Mouse (Mus musculus) spleen, postnatal 4 days (tissue): ENCODE measurements around the gene Gm17304.

Experiments
- DNase-seq, 2 experiments: peaks; one replicate each; pipeline ENCODE4 v3.0.0; 2022; ENCODE audit warnings: low spot score in 2 of 2

Gene Gm17304

DNA sequence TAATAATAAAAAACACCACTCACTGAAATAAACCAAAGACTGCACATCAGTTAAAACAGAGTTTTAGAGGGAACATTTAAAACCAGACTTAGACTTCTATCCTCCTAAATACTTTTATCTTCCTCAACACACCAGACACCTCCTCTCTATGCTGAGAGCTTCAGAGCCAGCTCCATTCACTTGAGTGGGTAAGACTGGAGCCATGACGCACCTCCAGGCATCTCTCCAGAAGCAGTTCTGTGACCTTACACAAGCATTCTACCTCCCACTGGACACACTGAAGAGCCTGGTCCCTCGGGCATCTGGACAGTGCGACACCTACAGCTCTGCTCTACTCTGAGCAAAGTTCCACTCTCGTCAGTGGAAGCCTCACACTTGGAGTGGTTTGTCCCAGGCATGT lies 14.4 kb downstream of the Gm17304 start:
- DNase-seq, result no peak

DNA sequence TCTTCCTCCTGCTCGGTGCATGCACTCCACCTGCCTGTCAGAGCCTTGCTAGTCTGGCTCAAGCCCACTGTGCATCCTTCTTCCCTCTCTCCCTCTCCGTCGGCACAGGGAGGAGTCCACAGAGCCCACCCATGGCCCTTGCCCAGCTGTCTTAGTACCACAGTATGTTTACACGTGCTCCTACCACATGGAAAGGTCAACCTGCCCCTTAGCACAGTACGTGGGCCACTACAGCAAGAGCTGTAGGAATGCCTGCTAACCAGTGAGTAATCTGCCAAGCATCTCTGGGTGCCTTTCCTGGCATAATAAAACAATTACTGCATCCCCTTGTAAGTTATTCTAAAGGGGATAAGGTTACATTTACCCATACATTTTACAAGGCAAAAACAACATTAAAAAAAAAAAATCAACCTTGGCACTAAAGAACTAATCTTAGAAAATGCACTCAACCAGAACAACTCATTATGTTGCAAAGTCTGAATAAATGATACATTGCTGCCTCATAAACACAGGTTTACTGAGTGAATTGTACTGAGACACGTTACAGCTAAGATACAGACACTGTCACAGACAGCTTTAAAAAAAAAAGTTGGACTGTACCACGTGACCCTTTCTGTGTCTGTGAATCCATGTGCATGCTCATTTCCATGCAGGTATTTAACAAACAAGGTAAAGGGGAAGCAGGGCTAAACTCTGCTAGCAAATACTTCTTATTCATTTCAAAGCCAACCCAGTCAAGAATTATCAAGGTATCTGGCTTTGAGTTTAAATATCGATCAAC lies 19.7 kb downstream of the Gm17304 start:
- DNase-seq, result no peak

DNA sequence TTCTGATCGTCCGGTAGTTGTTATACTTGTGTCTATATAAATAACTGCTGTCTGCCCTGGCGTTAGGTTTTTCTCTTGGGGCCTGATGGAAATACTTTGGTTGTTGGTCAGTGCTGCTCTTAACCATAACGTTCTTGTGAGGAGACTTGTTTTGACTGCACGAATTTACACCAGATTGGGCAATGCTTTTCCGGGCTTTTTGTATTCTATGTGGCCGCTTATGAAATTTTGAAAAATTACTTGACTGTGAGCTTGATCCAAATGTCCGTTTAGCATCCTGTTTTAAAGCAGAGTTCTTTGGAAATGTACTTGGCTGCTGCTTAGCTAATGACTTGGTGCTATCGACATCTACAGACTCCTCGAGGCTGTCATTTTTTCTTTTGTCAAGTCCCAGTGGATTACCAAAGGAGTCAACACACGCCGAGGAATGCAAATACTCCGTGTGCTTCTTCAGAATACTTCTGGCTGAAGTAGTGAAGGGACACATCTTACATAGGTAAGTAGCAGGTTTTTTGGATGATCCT lies 27.6 kb downstream of the Gm17304 start:
- no peak for DNase-seq

DNA sequence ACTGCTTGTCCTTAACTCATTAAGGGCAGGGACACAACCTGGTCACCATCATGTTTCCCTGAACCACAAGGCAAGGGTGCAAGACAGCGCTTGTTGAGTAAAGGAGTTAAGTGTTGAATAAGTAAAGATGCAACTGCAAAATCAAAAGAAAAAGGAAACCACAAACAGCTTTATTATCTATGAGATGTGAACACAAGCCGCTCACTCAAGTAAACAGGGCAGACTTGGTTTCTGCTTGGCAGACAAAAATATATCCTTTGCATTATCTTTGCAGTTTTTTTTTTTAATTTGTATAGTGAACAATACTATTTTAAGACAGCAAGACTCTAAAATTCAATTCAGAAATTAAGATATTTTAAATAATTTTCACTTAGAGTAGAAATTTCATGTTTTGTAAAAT lies 30.7 kb downstream of the Gm17304 start:
- no peak for DNase-seq

DNA sequence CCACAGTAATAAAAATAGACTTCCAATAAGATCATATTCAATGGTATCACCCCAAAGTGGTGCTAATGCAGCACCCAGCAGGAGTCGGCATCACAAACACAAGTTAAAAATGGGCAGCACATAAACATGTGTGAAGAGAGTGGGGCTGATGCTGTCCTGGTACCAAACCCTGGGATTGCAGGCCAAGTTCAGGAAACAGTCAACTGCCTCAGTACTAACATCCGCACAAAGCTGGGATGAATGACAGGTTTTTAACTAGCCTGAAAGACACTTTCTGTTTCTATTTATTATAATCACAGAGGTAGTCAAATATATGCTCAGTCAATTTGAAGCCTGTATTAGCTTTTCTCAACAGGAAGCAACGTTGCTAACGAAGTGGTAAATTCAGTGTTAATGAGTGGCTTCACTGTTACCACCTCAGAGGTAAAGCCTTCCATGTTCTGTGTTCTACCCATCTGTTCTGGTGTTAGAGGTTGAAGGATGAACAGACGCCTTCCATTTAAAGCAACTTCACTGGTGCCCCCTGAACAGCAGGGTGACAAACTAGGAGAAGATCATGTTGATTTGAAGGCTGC lies 31.4 kb downstream of the Gm17304 start:
- DNase-seq, result no peak

DNA sequence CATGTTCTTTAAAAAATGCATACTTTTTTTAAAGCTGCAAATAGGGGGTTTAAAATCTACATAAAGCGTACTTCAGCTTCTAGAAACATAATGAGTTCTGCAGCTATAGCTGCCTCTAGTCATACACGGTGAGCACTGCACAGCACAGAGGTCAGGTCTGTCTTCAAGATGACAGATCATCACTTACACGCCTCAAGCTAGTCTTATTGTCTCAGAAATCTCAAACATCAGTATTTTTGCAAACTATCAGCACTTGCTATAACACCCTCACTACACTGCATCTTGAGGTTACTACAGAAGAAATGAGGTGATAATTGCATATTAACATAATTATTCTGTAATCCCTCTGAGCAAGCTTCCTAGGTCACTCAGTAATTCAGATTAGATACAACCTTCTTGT lies 33.0 kb downstream of the Gm17304 start:
- no peak for DNase-seq

DNA sequence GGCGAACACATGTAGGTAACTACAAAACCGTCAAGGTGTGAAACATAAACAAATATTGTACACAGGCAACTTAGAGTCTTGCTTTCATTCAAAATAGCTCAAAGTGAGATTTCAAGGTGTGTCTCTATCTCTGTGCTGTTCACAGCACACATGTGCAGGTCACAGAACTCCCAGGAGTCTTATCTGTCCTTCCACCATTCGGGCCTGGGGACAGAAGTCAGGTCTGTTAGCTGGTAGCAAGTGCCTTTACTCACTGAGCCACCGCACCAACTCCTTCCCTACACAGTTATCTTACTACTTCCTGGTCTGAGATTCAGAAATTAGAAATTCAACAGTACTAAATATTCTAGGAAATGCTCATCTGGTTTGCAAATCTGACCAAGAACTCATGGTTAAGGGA lies 34.5 kb downstream of the Gm17304 start:
- no peak for DNase-seq

DNA sequence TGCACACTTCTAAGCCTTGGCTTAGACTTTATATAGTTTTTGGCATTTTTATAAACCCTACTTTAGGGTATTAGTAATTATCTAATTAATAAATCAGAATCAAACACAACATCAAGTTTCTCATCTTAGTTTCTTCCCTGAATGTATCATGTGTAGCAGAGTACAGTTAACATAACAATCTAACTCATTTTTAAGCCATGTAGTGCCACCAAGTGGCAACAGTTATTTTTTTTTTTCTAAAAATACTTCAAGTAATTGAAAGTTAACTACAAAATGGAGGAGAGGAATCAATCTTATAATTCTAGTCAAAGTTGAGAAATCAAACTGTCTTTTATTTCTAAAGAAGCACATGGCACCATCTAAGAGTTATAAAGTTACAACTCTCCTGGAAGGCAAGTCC lies 40.5 kb downstream of the Gm17304 start:
- DNase-seq, result no peak

DNA sequence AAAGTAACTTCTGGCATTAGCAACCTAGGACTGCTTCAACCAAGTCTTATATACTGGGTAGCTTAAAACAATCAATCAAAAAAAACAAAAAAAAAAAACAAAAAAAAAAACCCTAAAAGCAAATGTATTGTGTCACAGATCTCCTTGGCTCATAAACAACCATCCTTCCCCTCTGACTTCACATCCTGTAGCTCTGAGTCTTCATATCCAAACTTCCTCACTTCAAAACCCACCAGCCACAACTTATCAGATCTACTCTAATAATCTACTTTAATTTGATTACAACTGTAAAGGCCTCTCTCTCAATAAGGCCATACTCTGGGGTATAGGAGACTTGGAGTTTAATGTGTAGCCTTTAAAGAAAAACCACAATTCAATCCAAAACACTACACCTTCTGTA lies 41.1 kb downstream of the Gm17304 start:
- no peak for DNase-seq

DNA sequence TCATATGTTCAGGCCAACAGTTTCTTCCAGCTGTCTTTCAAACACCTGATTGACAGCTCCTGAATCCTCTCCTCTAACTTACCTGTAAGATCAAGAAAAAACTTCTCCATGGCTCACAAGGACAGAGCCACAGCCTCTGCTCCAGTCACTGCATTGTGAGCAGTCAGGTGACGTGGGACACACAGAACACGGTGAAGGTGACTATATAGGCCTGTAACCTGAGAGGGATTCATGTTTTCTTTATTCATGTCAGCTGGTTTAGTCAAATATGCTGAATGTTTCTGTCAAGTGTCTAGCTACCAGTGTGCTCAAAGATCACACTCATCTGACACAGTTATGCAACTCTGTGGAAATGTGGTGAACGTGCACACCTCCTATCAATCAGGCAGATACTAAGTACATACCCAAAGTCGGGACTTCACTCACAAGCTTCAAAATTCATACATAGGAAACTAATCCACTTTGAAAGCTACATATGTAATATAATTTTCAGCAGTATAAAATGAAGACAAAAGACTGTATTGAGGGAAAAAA lies 43.4 kb downstream of the Gm17304 start:
- no peak for DNase-seq

DNA sequence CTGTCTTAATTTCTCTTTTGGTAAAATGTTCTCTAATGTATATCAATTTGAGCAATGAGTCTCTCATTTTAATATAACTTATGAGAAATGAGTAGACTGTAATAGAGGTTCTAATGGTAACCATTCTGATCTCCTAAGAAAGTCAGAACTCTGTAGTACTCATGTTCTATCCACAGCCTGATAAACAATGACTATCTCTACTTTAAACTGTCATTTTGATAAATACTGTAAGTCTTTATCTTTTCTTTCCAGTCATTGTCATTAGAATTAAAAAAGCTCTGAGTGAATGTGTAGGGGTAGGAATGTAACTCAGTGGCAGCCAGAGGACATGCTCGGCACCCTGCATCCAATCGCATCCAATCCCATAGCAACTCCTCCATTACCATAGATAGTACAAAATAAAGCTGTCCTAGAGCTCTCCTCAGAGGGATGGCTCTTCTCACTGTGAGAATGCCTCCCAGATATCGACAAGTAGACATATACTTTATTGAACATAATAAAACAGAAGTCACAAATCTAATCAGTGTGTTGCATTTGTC lies 44.0 kb downstream of the Gm17304 start:
- DNase-seq, result no peak
